Mouse (Mus musculus): ENCODE data around the gene Gm13124. TPM values are rescaled to one million over a fixed set of nuclear protein-coding genes. Genes with fewer than 3 reads are reported as not detected.

Gene Gm13124
- polyA plus RNA-seq, 1 experiment from 2014 or later, result not detected

Other genes starting within 250 kb of the Gm13124 start
- gene Gm13128, start 234.9 kb downstream of the Gm13124 start, polyA plus RNA-seq (2018), result not detected in 3 replicates
- gene Gm13119, start 207.2 kb downstream of the Gm13124 start, polyA plus RNA-seq (2018), result not detected in 3 replicates
- not detected in 3 replicates for gene Pramef20, start 187.2 kb downstream of the Gm13124 start, polyA plus RNA-seq (2018)
- not detected in 3 replicates for gene Pramef12, start 156.7 kb downstream of the Gm13124 start, polyA plus RNA-seq (2018)
- not detected in 3 replicates for gene 1700012P22Rik, start 126.4 kb downstream of the Gm13124 start, polyA plus RNA-seq (2018)
- gene Gm9944, start 111.8 kb downstream of the Gm13124 start, polyA plus RNA-seq (2018), result not detected in 3 replicates
- not detected in 3 replicates for gene Aadacl3, start 101.4 kb downstream of the Gm13124 start, polyA plus RNA-seq (2018)
- gene 9430007A20Rik, start 45.3 kb downstream of the Gm13124 start, polyA plus RNA-seq (2018), result not detected in 3 replicates
- not detected in 3 replicates for gene Aadacl4, start 48.6 kb upstream of the Gm13124 start, polyA plus RNA-seq (2018)
- gene Gm436, start 121.2 kb upstream of the Gm13124 start, polyA plus RNA-seq (2018), result not detected in 3 replicates
- gene Gm13178, start 156.3 kb upstream of the Gm13124 start, polyA plus RNA-seq (2018), result not detected in 3 replicates
- gene Gm438, start 221.4 kb upstream of the Gm13124 start, polyA plus RNA-seq (2018), result not detected in 3 replicates